Mouse (Mus musculus) adrenal gland, adult 2 months (tissue): Measurements from ENCODE around the gene Pin1. TPM values are rescaled to one million over a fixed set of nuclear protein-coding genes. Genes with fewer than 3 reads are reported as not detected.
"Not testable (repeated sequence)": the region's sequence is repeated elsewhere in the genome, so short reads cannot be mapped to it uniquely, and the experiment has no call there.

Source experiments
- DNase-seq: peaks from one replicate; pipeline ENCODE4 v3.0.0; 2021
- polyA plus RNA-seq: library from polyadenylated mRNA; depleted of rRNA; stranded (reverse); fragments of >200 nt; gene quantifications from 2 replicates; pipeline ENCODE4 v1.2.3, GENCODE M21; 2012
- total RNA-seq, 2 experiments: library from RNA; stranded (reverse); gene quantifications; 2 replicates each; pipeline ENCODE4 v1.2.3; 2021

Gene Pin1
- total and polyA plus RNA-seq, 3 experiments, result 20.4 to 26.9 (median 20.8) TPM

- DNase-seq, result peak; percentile 76
Observed at GRCm38 (mm10) chr9:20657546-20657945, 5.7 kb downstream of the Pin1 start.

- DNase-seq, result peak; percentile 69
Observed at GRCm38 (mm10) chr9:20662325-20662724, 10.4 kb downstream of the Pin1 start.

GRCm38 (mm10) chr9:20662874-20663273, 11.0 kb downstream of the Pin1 start:
- DNase-seq, result no peak

GRCm38 (mm10) chr9:20663956-20664355, 12.1 kb downstream of the Pin1 start:
- no peak for DNase-seq

- no peak for DNase-seq
Observed at GRCm38 (mm10) chr9:20664366-20664765, 12.5 kb downstream of the Pin1 start.

GRCm38 (mm10) chr9:20664982-20665637, 13.2 kb downstream of the Pin1 start:
- no peak for DNase-seq

- DNase-seq, result no peak
Observed at GRCm38 (mm10) chr9:20665925-20666324, 14.0 kb downstream of the Pin1 start.

GRCm38 (mm10) chr9:20666510-20667034, 14.7 kb downstream of the Pin1 start:
- no peak for DNase-seq

- DNase-seq, result no peak
Observed at GRCm38 (mm10) chr9:20668065-20668464, 16.2 kb downstream of the Pin1 start.

GRCm38 (mm10) chr9:20672047-20672446, 20.2 kb downstream of the Pin1 start:
- no peak for DNase-seq

- DNase-seq, result no peak
Observed at GRCm38 (mm10) chr9:20677892-20678291, 26.0 kb downstream of the Pin1 start.

GRCm38 (mm10) chr9:20680378-20680958, 28.6 kb downstream of the Pin1 start:
- DNase-seq, result no peak

- DNase-seq, result no peak
Observed at GRCm38 (mm10) chr9:20681546-20682388, 29.9 kb downstream of the Pin1 start.

- no peak for DNase-seq
Observed at GRCm38 (mm10) chr9:20682389-20682722, 30.5 kb downstream of the Pin1 start.

- DNase-seq, result no peak
Observed at GRCm38 (mm10) chr9:20685081-20685861, 33.4 kb downstream of the Pin1 start.

- DNase-seq, result no peak
Observed at GRCm38 (mm10) chr9:20689403-20689802, 37.5 kb downstream of the Pin1 start.

- DNase-seq, result no peak
Observed at GRCm38 (mm10) chr9:20689913-20690312, 38.0 kb downstream of the Pin1 start.

GRCm38 (mm10) chr9:20690449-20690848, 38.6 kb downstream of the Pin1 start:
- not testable (repeated sequence) for DNase-seq

GRCm38 (mm10) chr9:20692863-20693262, 41.0 kb downstream of the Pin1 start:
- DNase-seq, result peak; percentile 26

- peak; percentile 37 for DNase-seq
Observed at GRCm38 (mm10) chr9:20694721-20695235, 42.9 kb downstream of the Pin1 start.

- no peak for DNase-seq
Observed at GRCm38 (mm10) chr9:20696107-20696712, 44.3 kb downstream of the Pin1 start.
